Mouse (Mus musculus): ENCODE results near the gene Irak3. TPM values are rescaled to one million over a fixed set of nuclear protein-coding genes. Genes with fewer than 3 reads are reported as not detected.

The Irak3 gene
- total and polyA plus RNA-seq, 2 experiments from 2014 or later = 0.13 to 0.33 TPM

DNA sequence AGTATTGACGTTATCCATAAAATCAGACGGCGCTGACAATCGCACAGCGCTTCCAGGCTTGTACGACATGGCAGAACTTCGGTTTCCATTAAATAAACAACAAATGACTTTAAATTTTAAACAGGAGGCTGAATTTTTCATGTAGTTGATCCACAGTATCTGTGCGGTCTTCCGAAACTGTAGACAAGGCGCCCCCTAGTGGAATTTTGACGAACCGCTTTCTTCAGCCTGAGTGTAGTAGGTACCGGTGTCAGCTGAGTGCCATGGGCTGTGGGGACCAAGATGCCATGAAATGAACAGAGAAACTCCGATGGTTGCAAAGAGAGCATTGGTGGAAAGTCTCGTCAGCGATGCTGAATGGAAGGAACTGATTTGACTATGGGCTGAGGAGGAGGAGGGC, 71.3 kb downstream of the Irak3 start:
- Histone ChIP-seq H3K27ac (ENCODE audit: low read depth, low read length) (no peak overlapping the region), H3K9me3 (ENCODE audit: low read length) (no peaks in the 10 kb centered on the region), H3K9ac (no peak overlapping the region), H3K4me1 (ENCODE audit: insufficient read depth) (no peaks in the 10 kb centered on the region), H3K36me3 (ENCODE audit: insufficient read depth) (no peaks in the 10 kb centered on the region), H3K4me2 (ENCODE audit: low read depth) (no peak overlapping the region), H3K4me3 (ENCODE audit: low read depth, low read length) (no peak overlapping the region), H3K27me3 (ENCODE audit: insufficient read depth, low read length) (no peaks in the 10 kb centered on the region)
- ATAC-seq = peak; percentile 71
- DNase-seq = peak; percentile 77
- TF ChIP-seq CTCF (IDR thresholded peaks at IDR 0.05; ENCODE audit: low read depth) = peak; percentile 70
- WGBS = 63% methylated on average over 16 of the region's 16 CpGs

DNA sequence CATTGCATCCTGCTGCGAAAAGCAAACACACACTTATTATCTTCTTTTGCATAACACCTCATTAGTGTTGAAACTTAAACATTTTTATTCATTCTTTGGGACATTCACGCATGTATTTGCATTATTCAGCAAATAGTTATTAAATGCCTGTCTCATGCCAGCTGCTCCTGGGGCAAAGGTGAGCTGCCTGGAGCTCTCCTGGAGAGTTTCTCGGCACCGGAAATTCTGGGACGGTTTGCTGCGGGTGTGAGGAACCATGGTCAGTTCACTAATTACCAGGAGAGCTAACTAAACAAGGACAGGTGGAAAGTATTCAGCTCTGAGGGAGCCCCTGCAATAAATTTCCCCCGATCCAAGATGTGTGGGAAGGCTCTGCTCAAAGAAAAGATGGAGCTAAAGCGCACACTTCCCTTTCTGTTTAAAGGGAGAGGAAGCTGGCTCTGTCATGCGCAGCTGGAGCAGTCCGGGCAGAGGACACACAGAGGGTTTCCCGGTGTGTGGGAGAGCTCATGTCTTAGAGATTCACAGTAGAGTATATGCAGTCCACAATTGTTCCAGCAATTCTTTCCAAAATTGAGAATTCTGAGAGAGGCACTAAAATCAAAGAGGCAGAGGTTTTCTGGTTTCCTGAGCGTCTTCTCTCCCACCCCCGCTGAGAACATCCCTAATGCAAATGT, 73.2 kb downstream of the Irak3 start:
- ATAC-seq (no peak), DNase-seq (no peak)
- no peak overlapping the region for H3K27ac ChIP-seq (ENCODE audit: low read depth, low read length)
- H3K4me2 ChIP-seq (ENCODE audit: low read depth) = no peak overlapping the region
- H3K9ac ChIP-seq = no peak overlapping the region
- no peak overlapping the region for H3K4me3 ChIP-seq (ENCODE audit: low read depth, low read length)
- H3K4me1 ChIP-seq (ENCODE audit: insufficient read depth) = no peaks in the 10 kb centered on the region
- no peaks in the 10 kb centered on the region for H3K36me3 ChIP-seq (ENCODE audit: insufficient read depth)
- 49% methylated on average over 13 of the region's 13 CpGs for WGBS
- no peaks in the 10 kb centered on the region for H3K9me3 ChIP-seq (ENCODE audit: low read length)
- TF ChIP-seq CTCF (IDR thresholded peaks at IDR 0.05; ENCODE audit: low read depth) = no peak
- H3K27me3 ChIP-seq (ENCODE audit: insufficient read depth, low read length) = no peaks in the 10 kb centered on the region

DNA sequence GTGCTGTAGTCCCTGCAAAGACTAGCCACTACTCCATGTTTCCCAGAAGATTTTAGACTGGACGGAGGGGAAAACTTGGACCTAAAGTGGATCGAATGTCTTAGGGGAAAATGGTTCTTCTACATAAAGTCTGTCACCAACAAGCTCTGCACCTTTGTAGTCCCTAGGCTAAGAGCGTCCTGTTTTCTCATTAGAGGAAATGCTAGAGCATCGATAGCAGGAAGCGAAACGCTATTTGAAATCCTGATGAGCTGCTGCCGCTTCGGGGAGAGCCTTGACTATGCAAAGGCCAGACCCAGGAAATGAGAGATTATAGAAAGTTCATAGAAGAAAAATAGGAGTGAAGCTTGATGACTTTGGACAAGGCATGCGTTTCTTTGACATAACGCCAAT, 76.5 kb downstream of the Irak3 start:
- no peaks in the 10 kb centered on the region for H3K36me3 ChIP-seq (ENCODE audit: insufficient read depth)
- H3K4me3 ChIP-seq (ENCODE audit: low read depth, low read length) = no peak overlapping the region
- no peaks in the 10 kb centered on the region for H3K27me3 ChIP-seq (ENCODE audit: insufficient read depth, low read length)
- H3K27ac ChIP-seq (ENCODE audit: low read depth, low read length) = no peak overlapping the region
- ATAC-seq (no peak), DNase-seq (no peak)
- no peak overlapping the region for H3K9ac ChIP-seq
- TF ChIP-seq CTCF (IDR thresholded peaks at IDR 0.05; ENCODE audit: low read depth) = no peak
- 80% methylated on average over 10 of the region's 10 CpGs for WGBS
- no peaks in the 10 kb centered on the region for H3K4me1 ChIP-seq (ENCODE audit: insufficient read depth)
- H3K4me2 ChIP-seq (ENCODE audit: low read depth) = no peak overlapping the region
- no peaks in the 10 kb centered on the region for H3K9me3 ChIP-seq (ENCODE audit: low read length)

GRCm38 (mm10) chr10:120124801-120125464, 77.0 kb downstream of the Irak3 start:
- peak; percentile 90 for TF ChIP-seq CTCF (IDR thresholded peaks at IDR 0.05; ENCODE audit: low read depth)
- ATAC-seq (peak; percentile 79), DNase-seq (peak; percentile 88)
- Histone ChIP-seq H3K9ac (no peak overlapping the region), H3K27ac (ENCODE audit: low read depth, low read length) (no peak overlapping the region), H3K4me3 (ENCODE audit: low read depth, low read length) (no peak overlapping the region), H3K36me3 (ENCODE audit: insufficient read depth) (no peaks in the 10 kb centered on the region), H3K9me3 (ENCODE audit: low read length) (no peaks in the 10 kb centered on the region), H3K27me3 (ENCODE audit: insufficient read depth, low read length) (no peaks in the 10 kb centered on the region), H3K4me1 (ENCODE audit: insufficient read depth) (no peaks in the 10 kb centered on the region), H3K4me2 (ENCODE audit: low read depth) (no peak overlapping the region)
- 52% methylated on average over 7 of the region's 7 CpGs for WGBS

DNA sequence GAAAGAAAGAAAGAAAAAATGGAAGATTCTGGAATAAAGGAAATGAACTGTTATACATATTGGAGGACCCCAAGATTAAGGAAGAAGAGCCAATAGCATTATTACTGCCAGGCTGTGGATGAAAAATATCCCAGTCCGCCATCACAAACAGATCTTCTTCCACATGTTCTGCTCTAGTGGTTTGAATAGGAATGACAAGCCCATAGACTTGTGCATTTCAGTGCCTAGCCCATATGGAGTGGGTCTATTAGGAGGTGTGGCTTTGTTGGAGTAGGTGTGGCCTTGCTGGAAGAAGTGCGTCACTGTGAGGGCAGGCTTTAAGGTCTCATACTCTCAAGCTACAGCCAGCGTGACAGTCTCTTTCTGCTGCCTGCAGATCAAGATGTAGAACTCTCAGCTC, 78.2 kb downstream of the Irak3 start:
- Histone ChIP-seq H3K27me3 (ENCODE audit: insufficient read depth, low read length) (no peaks in the 10 kb centered on the region), H3K4me3 (ENCODE audit: low read depth, low read length) (no peak overlapping the region), H3K9ac (no peak overlapping the region), H3K4me1 (ENCODE audit: insufficient read depth) (no peaks in the 10 kb centered on the region), H3K27ac (ENCODE audit: low read depth, low read length) (no peak overlapping the region), H3K4me2 (ENCODE audit: low read depth) (no peak overlapping the region), H3K9me3 (ENCODE audit: low read length) (no peaks in the 10 kb centered on the region), H3K36me3 (ENCODE audit: insufficient read depth) (no peaks in the 10 kb centered on the region)
- no peak for TF ChIP-seq CTCF (IDR thresholded peaks at IDR 0.05; ENCODE audit: low read depth)
- ATAC-seq = no peak
- no peak for DNase-seq
- 87% methylated on average over 3 of the region's 3 CpGs for WGBS

- WGBS = 97% methylated on average over 1 of the region's 1 CpGs
- H3K36me3 ChIP-seq (ENCODE audit: insufficient read depth) = no peaks in the 10 kb centered on the region
- no peaks in the 10 kb centered on the region for H3K27me3 ChIP-seq (ENCODE audit: insufficient read depth, low read length)
- H3K27ac ChIP-seq (ENCODE audit: low read depth, low read length) = no peak overlapping the region
- no peak overlapping the region for H3K4me3 ChIP-seq (ENCODE audit: low read depth, low read length)
- no peak overlapping the region for H3K4me2 ChIP-seq (ENCODE audit: low read depth)
- ATAC-seq (no peak), DNase-seq (no peak)
- no peak overlapping the region for H3K9ac ChIP-seq
- TF ChIP-seq CTCF (IDR thresholded peaks at IDR 0.05; ENCODE audit: low read depth) = no peak
- peaks cover 5% of the 10 kb centered on the region; the same call in 1 of the 2 replicates for H3K4me1 ChIP-seq (ENCODE audit: insufficient read depth)
- no peaks in the 10 kb centered on the region for H3K9me3 ChIP-seq (ENCODE audit: low read length)
Observed at GRCm38 (mm10) chr10:120115249-120115648, 86.7 kb downstream of the Irak3 start.

DNA sequence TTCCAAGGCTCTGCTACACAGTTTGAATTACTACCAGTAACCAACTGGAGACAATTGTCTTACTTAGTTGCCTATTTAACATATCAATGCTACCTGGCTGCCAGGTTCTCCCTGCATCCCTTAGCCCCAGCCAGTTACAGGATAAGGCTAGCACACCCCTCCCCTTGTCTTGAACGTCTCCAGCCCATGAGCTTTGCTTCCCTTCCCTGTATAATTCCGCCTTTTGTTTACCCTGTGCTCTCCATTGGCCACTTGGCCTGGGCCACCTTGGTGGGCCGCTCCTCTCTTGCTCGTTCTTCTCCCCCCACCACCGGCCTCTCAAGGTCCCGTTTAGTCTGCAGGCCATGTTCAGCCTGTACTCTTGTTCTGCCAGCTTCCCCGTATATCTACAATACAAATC, 87.4 kb downstream of the Irak3 start:
- WGBS = 41% methylated on average over 7 of the region's 7 CpGs
- no peaks in the 10 kb centered on the region for H3K9me3 ChIP-seq (ENCODE audit: low read length)
- TF ChIP-seq CTCF (IDR thresholded peaks at IDR 0.05; ENCODE audit: low read depth) = no peak

More for the DNA sequence above, 87.4 kb downstream of the Irak3 start:
- H3K36me3 ChIP-seq (ENCODE audit: insufficient read depth) = no peaks in the 10 kb centered on the region
- H3K27ac ChIP-seq (ENCODE audit: low read depth, low read length) = no peak overlapping the region
- ATAC-seq (no peak), DNase-seq (no peak)
- no peak overlapping the region for H3K4me2 ChIP-seq (ENCODE audit: low read depth)
- no peak overlapping the region for H3K9ac ChIP-seq
- H3K4me3 ChIP-seq (ENCODE audit: low read depth, low read length) = no peak overlapping the region
- H3K27me3 ChIP-seq (ENCODE audit: insufficient read depth, low read length) = no peaks in the 10 kb centered on the region
- H3K4me1 ChIP-seq (ENCODE audit: insufficient read depth) = peaks cover 5% of the 10 kb centered on the region; the same call in 1 of the 2 replicates
